Mouse (Mus musculus): ENCODE measurements around the gene Adgrg2. TPM values are rescaled to one million over a fixed set of nuclear protein-coding genes. Genes with fewer than 3 reads are reported as not detected.

Gene Adgrg2
- polyA plus RNA-seq (2014; fragmentation: Nextera tagmentation; extraction: Ambion mirVana): 2.8 and 3.3 TPM in 2 replicates

DNA sequence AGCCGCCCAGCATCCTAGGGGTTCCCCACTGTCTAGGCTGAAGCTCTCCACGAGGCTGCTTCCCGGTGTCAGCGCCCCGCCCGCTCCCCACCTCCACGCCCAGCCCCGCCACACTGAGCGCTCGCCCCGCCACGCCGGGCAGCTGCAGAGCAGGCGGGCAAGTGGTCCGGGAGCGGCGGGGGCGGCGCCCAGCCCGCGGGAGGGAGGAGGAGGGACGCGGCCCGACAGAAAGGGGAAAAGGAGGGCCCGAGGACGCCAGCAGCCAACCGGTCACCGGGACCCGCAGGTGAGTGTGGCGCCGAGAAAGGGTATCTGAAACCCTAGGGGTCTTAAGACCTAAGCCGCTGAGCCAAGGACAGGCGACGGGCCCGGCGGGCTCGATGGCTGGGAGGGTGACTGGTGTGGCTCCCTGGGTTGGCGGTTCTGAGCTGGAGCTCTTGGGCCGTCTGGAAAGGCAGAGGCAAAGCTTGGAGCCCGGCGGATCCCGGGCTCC is at the start of gene Adgrg2:
Adgrg2 (plus strand) TSS at position 227 of the 493 bp plus-strand sequence.
- Histone ChIP-seq H3K4me3 (replicated peaks; ENCODE audit: low read depth, low read length) (peak within 1 kb of the TSS; percentile 46), H3K4me1 (ENCODE audit: control insufficient read depth, insufficient read depth, low read length) (no peaks in the 10 kb centered on the region), H3K27me3 (ENCODE audit: control insufficient read depth, insufficient read depth, low read length) (0 out of 2 replicates have a peak, but pooled peaks cover 10% of the 10 kb centered on the region), H3K9ac (replicated peaks; ENCODE audit: low read length) (peak within 1 kb of the TSS; percentile 50), H3K36me3 (ENCODE audit: control insufficient read depth, insufficient read depth, low read length) (no peaks in the 10 kb centered on the region), H3K9me3 (ENCODE audit: control insufficient read depth, low read length) (no peaks in the 10 kb centered on the region), H3K4me2 (ENCODE audit: low read length) (peak within 1 kb of the TSS; percentile 70), H3K27ac (replicated peaks; ENCODE audit: low read depth, low read length) (no peak within 1 kb of the TSS)
- peak; percentile 77 for ATAC-seq (ENCODE audit: low FRiP score, low TSS enrichment)
- WGBS: 15% methylated on average over 41 of the region's 42 CpGs
- peak; percentile 39 for DNase-seq

GRCm38 (mm10) chrX:160350995-160351394 is 39.5 kb upstream of the Adgrg2 start:
- H3K4me3 ChIP-seq (replicated peaks; ENCODE audit: low read depth, low read length): no peak overlapping the region
- 37% methylated on average over 7 of the region's 7 CpGs for WGBS
- ATAC-seq (ENCODE audit: low FRiP score, low TSS enrichment) (no peak), DNase-seq (peak; percentile 6)
- no peaks in the 10 kb centered on the region for H3K4me1 ChIP-seq (ENCODE audit: control insufficient read depth, insufficient read depth, low read length)
- no peak overlapping the region for H3K27ac ChIP-seq (replicated peaks; ENCODE audit: low read depth, low read length)
- H3K9ac ChIP-seq (replicated peaks; ENCODE audit: low read length): no peak overlapping the region
- no peak overlapping the region for H3K4me2 ChIP-seq (ENCODE audit: low read length)
- no peaks in the 10 kb centered on the region for H3K9me3 ChIP-seq (ENCODE audit: control insufficient read depth, low read length)
- no peaks in the 10 kb centered on the region for H3K27me3 ChIP-seq (ENCODE audit: control insufficient read depth, insufficient read depth, low read length)
- no peaks in the 10 kb centered on the region for H3K36me3 ChIP-seq (ENCODE audit: control insufficient read depth, insufficient read depth, low read length)

- no peak for ATAC-seq (ENCODE audit: low FRiP score, low TSS enrichment)
- 26% methylated on average over 1 of the region's 1 CpGs for WGBS
Measured at GRCm38 (mm10) chrX:160351967-160352677, 38.4 kb upstream of the Adgrg2 start.

GRCm38 (mm10) chrX:160384748-160385501 is 5.6 kb upstream of the Adgrg2 start:
- Histone ChIP-seq H3K9ac (replicated peaks; ENCODE audit: low read length) (no peak overlapping the region), H3K9me3 (ENCODE audit: control insufficient read depth, low read length) (no peaks in the 10 kb centered on the region), H3K36me3 (ENCODE audit: control insufficient read depth, insufficient read depth, low read length) (no peaks in the 10 kb centered on the region), H3K4me2 (ENCODE audit: low read length) (no peak overlapping the region), H3K27me3 (ENCODE audit: control insufficient read depth, insufficient read depth, low read length) (no peaks in the 10 kb centered on the region), H3K4me1 (ENCODE audit: control insufficient read depth, insufficient read depth, low read length) (no peaks in the 10 kb centered on the region), H3K27ac (replicated peaks; ENCODE audit: low read depth, low read length) (no peak overlapping the region), H3K4me3 (replicated peaks; ENCODE audit: low read depth, low read length) (no peak overlapping the region)
- 78% methylated on average over 6 of the region's 6 CpGs for WGBS
- no peak for DNase-seq
- no peak for ATAC-seq (ENCODE audit: low FRiP score, low TSS enrichment)

More at GRCm38 (mm10) chrX:160351967-160352677, 38.4 kb upstream of the Adgrg2 start:
- H3K9ac ChIP-seq (replicated peaks; ENCODE audit: low read length): no peak overlapping the region
- H3K27ac ChIP-seq (replicated peaks; ENCODE audit: low read depth, low read length): no peak overlapping the region
- H3K4me2 ChIP-seq (ENCODE audit: low read length): no peak overlapping the region
- no peaks in the 10 kb centered on the region for H3K4me1 ChIP-seq (ENCODE audit: control insufficient read depth, insufficient read depth, low read length)
- no peak for DNase-seq
- no peak overlapping the region for H3K4me3 ChIP-seq (replicated peaks; ENCODE audit: low read depth, low read length)
- no peaks in the 10 kb centered on the region for H3K36me3 ChIP-seq (ENCODE audit: control insufficient read depth, insufficient read depth, low read length)
- H3K27me3 ChIP-seq (ENCODE audit: control insufficient read depth, insufficient read depth, low read length): no peaks in the 10 kb centered on the region
- no peaks in the 10 kb centered on the region for H3K9me3 ChIP-seq (ENCODE audit: control insufficient read depth, low read length)

DNA sequence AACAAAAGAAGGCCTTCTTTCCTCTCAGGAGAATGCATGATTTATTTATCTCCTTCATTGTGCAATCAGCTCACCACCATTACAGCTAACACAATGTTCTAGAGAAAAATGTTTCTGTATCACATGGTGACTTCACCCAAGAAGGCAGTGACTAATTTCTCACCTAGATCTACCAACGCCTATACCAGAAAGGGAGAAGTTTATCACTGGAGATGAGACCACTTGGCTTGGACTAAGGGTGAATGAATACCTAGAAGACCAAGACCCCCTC is 5.1 kb upstream of the Adgrg2 start:
- no peak for ATAC-seq (ENCODE audit: low FRiP score, low TSS enrichment)
- Histone ChIP-seq H3K36me3 (ENCODE audit: control insufficient read depth, insufficient read depth, low read length) (no peaks in the 10 kb centered on the region), H3K27ac (replicated peaks; ENCODE audit: low read depth, low read length) (no peak overlapping the region), H3K9me3 (ENCODE audit: control insufficient read depth, low read length) (no peaks in the 10 kb centered on the region), H3K4me3 (replicated peaks; ENCODE audit: low read depth, low read length) (no peak overlapping the region), H3K4me1 (ENCODE audit: control insufficient read depth, insufficient read depth, low read length) (no peaks in the 10 kb centered on the region), H3K27me3 (ENCODE audit: control insufficient read depth, insufficient read depth, low read length) (0 out of 2 replicates have a peak, but pooled peaks cover 4% of the 10 kb centered on the region), H3K4me2 (ENCODE audit: low read length) (no peak overlapping the region), H3K9ac (replicated peaks; ENCODE audit: low read length) (no peak overlapping the region)
- WGBS: 93% methylated on average over 1 of the region's 1 CpGs
- DNase-seq: no peak

DNA sequence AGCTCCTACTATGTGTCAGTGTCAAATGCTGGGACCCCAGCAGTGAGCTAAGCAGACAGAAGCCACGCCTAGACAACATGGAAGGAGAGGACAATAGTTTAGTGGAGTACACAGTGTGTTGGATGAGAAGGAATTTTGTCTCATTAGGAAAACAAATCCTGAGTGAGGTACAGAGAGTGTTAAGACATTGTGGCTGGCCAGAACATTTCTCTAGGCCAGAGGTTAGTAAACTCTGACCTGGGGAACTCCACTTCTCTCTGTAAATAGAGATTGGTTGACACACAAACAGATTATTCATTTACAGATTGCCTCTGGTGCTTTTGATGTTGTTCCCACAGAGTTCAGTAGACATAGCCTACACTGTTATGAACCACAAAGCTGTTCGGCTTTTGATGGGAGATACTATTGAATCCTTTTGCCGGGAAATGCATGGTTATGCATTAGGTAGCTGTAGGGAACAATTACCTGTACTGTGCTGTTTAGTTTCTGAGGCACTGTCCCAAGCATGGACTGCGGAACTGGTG is 22.5 kb downstream of the Adgrg2 start:
- DNase-seq (no peak), ATAC-seq (ENCODE audit: low FRiP score, low TSS enrichment) (no peak)
- H3K36me3 ChIP-seq (ENCODE audit: control insufficient read depth, insufficient read depth, low read length): no peaks in the 10 kb centered on the region
- H3K4me3 ChIP-seq (replicated peaks; ENCODE audit: low read depth, low read length): no peak overlapping the region
- no peak overlapping the region for H3K4me2 ChIP-seq (ENCODE audit: low read length)
- no peaks in the 10 kb centered on the region for H3K9me3 ChIP-seq (ENCODE audit: control insufficient read depth, low read length)
- no peaks in the 10 kb centered on the region for H3K27me3 ChIP-seq (ENCODE audit: control insufficient read depth, insufficient read depth, low read length)
- no peak overlapping the region for H3K27ac ChIP-seq (replicated peaks; ENCODE audit: low read depth, low read length)
- no peaks in the 10 kb centered on the region for H3K4me1 ChIP-seq (ENCODE audit: control insufficient read depth, insufficient read depth, low read length)
- 80% methylated on average over 4 of the region's 4 CpGs for WGBS
- H3K9ac ChIP-seq (replicated peaks; ENCODE audit: low read length): no peak overlapping the region

DNA sequence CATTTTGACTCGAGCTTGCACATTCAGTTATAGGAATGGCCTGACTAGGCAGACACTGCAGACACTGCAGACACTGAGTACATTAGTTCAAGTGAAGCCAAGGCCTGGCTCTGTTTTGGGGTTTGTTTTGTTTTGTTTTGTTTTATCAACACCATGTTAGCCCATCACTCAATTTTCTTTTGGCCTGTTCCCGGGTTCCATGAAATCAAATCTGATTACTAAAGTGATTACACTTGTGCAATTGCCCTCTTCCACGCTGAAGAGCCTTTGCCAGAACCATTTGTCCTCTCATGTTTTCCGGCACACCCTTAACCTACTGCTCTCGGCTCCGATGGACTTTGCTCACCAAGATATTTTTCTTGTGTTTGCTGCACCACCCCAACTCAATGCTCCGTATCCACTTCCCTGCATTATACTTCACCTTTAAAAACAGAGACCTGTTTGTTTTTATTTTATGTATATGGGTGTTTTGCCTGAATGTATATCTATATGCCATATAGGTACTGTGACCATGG is 23.4 kb downstream of the Adgrg2 start:
- Histone ChIP-seq H3K9me3 (ENCODE audit: control insufficient read depth, low read length) (no peaks in the 10 kb centered on the region), H3K27me3 (ENCODE audit: control insufficient read depth, insufficient read depth, low read length) (no peaks in the 10 kb centered on the region), H3K9ac (replicated peaks; ENCODE audit: low read length) (no peak overlapping the region), H3K4me3 (replicated peaks; ENCODE audit: low read depth, low read length) (no peak overlapping the region), H3K27ac (replicated peaks; ENCODE audit: low read depth, low read length) (no peak overlapping the region), H3K4me1 (ENCODE audit: control insufficient read depth, insufficient read depth, low read length) (no peaks in the 10 kb centered on the region), H3K4me2 (ENCODE audit: low read length) (no peak overlapping the region), H3K36me3 (ENCODE audit: control insufficient read depth, insufficient read depth, low read length) (no peaks in the 10 kb centered on the region)
- no peak for DNase-seq
- 86% methylated on average over 7 of the region's 7 CpGs for WGBS
- ATAC-seq (ENCODE audit: low FRiP score, low TSS enrichment): no peak

DNA sequence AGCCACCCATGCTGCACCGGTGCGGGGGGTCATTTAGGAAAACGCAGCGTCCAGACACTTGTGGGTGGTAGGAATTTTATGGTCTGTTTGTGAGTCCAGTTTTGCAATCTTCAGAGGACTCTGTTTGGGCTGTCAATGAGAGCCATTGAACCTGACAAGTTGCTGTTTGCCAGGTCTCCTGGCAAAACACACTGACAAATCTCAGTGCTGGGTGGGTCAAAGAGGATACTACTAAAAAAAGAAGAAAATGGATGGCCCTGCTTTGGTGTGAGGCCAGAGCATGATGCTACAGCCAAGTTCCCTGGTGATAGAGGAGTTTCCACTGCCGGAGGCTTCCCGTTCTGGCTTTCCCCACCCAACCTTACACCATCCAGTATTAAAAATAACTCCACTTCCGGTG is 27.9 kb downstream of the Adgrg2 start:
- ATAC-seq (ENCODE audit: low FRiP score, low TSS enrichment): no peak

More for the DNA sequence above, 27.9 kb downstream of the Adgrg2 start:
- no peaks in the 10 kb centered on the region for H3K36me3 ChIP-seq (ENCODE audit: control insufficient read depth, insufficient read depth, low read length)
- H3K4me1 ChIP-seq (ENCODE audit: control insufficient read depth, insufficient read depth, low read length): no peaks in the 10 kb centered on the region
- no peak for DNase-seq
- 94% methylated on average over 7 of the region's 7 CpGs for WGBS
- H3K9me3 ChIP-seq (ENCODE audit: control insufficient read depth, low read length): no peaks in the 10 kb centered on the region
- H3K4me2 ChIP-seq (ENCODE audit: low read length): no peak overlapping the region
- no peak overlapping the region for H3K4me3 ChIP-seq (replicated peaks; ENCODE audit: low read depth, low read length)
- no peak overlapping the region for H3K9ac ChIP-seq (replicated peaks; ENCODE audit: low read length)
- no peak overlapping the region for H3K27ac ChIP-seq (replicated peaks; ENCODE audit: low read depth, low read length)
- no peaks in the 10 kb centered on the region for H3K27me3 ChIP-seq (ENCODE audit: control insufficient read depth, insufficient read depth, low read length)
